19 mouse cellular contexts compared by ENCODE assay signal in the genomic region with DNA sequence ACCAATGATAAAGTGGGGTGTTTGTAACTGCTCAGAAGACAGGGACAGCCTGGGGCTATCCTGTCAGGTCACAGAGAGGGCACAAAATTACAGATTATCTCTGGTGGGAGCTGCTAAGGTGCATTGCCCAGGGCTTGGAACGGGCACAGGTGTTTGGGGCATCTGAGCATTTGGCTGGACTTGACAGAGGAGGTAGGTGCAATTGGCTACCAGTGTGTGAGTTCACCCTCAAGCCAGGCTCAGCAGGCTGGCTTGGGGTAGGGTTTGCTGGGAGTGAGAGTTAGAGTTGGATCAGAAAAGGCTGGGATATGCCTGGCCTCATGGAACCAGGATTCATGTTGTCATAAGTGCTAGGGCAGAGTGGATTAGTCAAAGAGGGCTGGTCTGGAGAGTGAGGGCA. TPM values are rescaled to one million over a fixed set of nuclear protein-coding genes. Genes with fewer than 3 reads are reported as not detected.
A peak's percentile ranks its signal among the peaks of the same experiment; 100 is the strongest.
DNase-seq lines count a peak whose midpoint lies in the region; ATAC-seq lines count a peak whose summit lies in the region.
"Had no signal": no experiment of that assay in that cellular context is flagged by ENCODE, and none has a peak within 500 bp of the region (broad histone marks: within the 10 kb centered on the region; RNA-seq: fewer than 3 reads in every experiment).

No protein-coding gene starts in this region.

- no peaks in the 10 kb centered on the region for H3K36me3 ChIP-seq in hindbrain, embryonic 12.5 days
- no peaks in the 10 kb centered on the region for H3K36me3 ChIP-seq in hindbrain, embryonic 11.5 days (ENCODE audit: control insufficient read depth, insufficient read depth, low read length)
- no peaks in the 10 kb centered on the region for H3K36me3 ChIP-seq in hindbrain, embryonic 15.5 days
- no peaks in the 10 kb centered on the region for H3K36me3 ChIP-seq in liver, embryonic 16.5 days (ENCODE audit: control insufficient read depth, insufficient read depth)
- H3K36me3 ChIP-seq: forebrain, embryonic 12.5 days; limb, embryonic 13.5 days; neural tube, embryonic 12.5 days had no signal

- H3K27ac ChIP-seq in hindbrain, embryonic 12.5 days: no peak overlapping the region
- H3K27ac ChIP-seq in hindbrain, embryonic 11.5 days (ENCODE audit: low read depth, low read length): no peak overlapping the region
- H3K27ac ChIP-seq in brown adipose tissue, adult 24 weeks (replicated peaks; ENCODE audit: low read depth, low read length): peak overlapping the region; percentile 67
- H3K27ac ChIP-seq in hindbrain, embryonic 15.5 days (replicated peaks): no peak overlapping the region
- H3K27ac ChIP-seq in liver, embryonic 16.5 days (ENCODE audit: low read length): peak overlapping the region; percentile 18; the same call in 1 of the 2 replicates
- H3K27ac ChIP-seq: limb, embryonic 13.5 days; neural tube, embryonic 12.5 days had no signal

- peaks cover 15% of the 10 kb centered on the region for H3K27me3 ChIP-seq in hindbrain, embryonic 12.5 days
- peaks cover 5% of the 10 kb centered on the region; the same call in 1 of the 2 replicates for H3K27me3 ChIP-seq in hindbrain, embryonic 11.5 days (ENCODE audit: control insufficient read depth, insufficient read depth, low read length)
- H3K27me3 ChIP-seq in hindbrain, embryonic 15.5 days: no peaks in the 10 kb centered on the region
- H3K27me3 ChIP-seq in liver, embryonic 16.5 days (ENCODE audit: control insufficient read depth, insufficient read depth, low read depth, low read length): peaks cover 20% of the 10 kb centered on the region

- 0 out of 2 replicates have a peak overlapping the region, but pooled peaks have one; percentile 98 for H3K4me2 ChIP-seq in hindbrain, embryonic 12.5 days (replicated peaks)
- no peak overlapping the region for H3K4me2 ChIP-seq in hindbrain, embryonic 11.5 days (replicated peaks; ENCODE audit: low read depth, low read length)
- H3K4me2 ChIP-seq in hindbrain, embryonic 15.5 days: peak overlapping the region; percentile 92
- no peak overlapping the region; the same call in 1 of the 2 replicates for H3K4me2 ChIP-seq in liver, embryonic 16.5 days (ENCODE audit: low read depth, low read length)

- ATAC-seq in hindbrain, embryonic 12.5 days (ENCODE audit: low FRiP score): no peak
- no peak for ATAC-seq in hindbrain, embryonic 11.5 days (ENCODE audit: low FRiP score)
- ATAC-seq in hindbrain, embryonic 15.5 days (ENCODE audit: low FRiP score, low read depth): no peak
- ATAC-seq in liver, embryonic 16.5 days (ENCODE audit: low read depth): no peak

- H3K9me3 ChIP-seq in hindbrain, embryonic 12.5 days (replicated peaks): no peaks in the 10 kb centered on the region
- no peaks in the 10 kb centered on the region for H3K9me3 ChIP-seq in hindbrain, embryonic 11.5 days (ENCODE audit: control insufficient read depth, low read length)
- H3K9me3 ChIP-seq in hindbrain, embryonic 15.5 days: no peaks in the 10 kb centered on the region
- H3K9me3 ChIP-seq in liver, embryonic 16.5 days (replicated peaks; ENCODE audit: control insufficient read depth, low read length): no peaks in the 10 kb centered on the region
- H3K9me3 ChIP-seq: forebrain, embryonic 12.5 days; limb, embryonic 13.5 days; neural tube, embryonic 12.5 days had no signal

- H3K4me1 ChIP-seq in hindbrain, embryonic 12.5 days: peaks cover 13% of the 10 kb centered on the region
- H3K4me1 ChIP-seq in hindbrain, embryonic 11.5 days (replicated peaks; ENCODE audit: control insufficient read depth, insufficient read depth, low read length): peaks cover 5% of the 10 kb centered on the region
- H3K4me1 ChIP-seq in brown adipose tissue, adult 24 weeks (ENCODE audit: control insufficient read depth, insufficient read depth, insufficient read length, low read length): no peaks in the 10 kb centered on the region; the same call in 1 of the 2 replicates
- peaks cover 26% of the 10 kb centered on the region for H3K4me1 ChIP-seq in hindbrain, embryonic 15.5 days (replicated peaks)
- H3K4me1 ChIP-seq in liver, embryonic 16.5 days (ENCODE audit: control insufficient read depth, low read depth, low read length): no peaks in the 10 kb centered on the region; the same call in none of the 2 replicates

- H3K9ac ChIP-seq in hindbrain, embryonic 12.5 days: no peak overlapping the region
- no peak overlapping the region for H3K9ac ChIP-seq in hindbrain, embryonic 11.5 days (ENCODE audit: low read depth, low read length)
- no peak overlapping the region for H3K9ac ChIP-seq in hindbrain, embryonic 15.5 days
- H3K9ac ChIP-seq in liver, embryonic 16.5 days (ENCODE audit: low read depth, low read length): no peak overlapping the region
- H3K9ac ChIP-seq: forebrain, embryonic 12.5 days; limb, embryonic 13.5 days; neural tube, embryonic 12.5 days had no signal

- DNase-seq in hindbrain, embryonic 11.5 days (ENCODE audit: low spot score): no peak
- no peak for DNase-seq in left cerebral cortex, adult 9 months (ENCODE audit: low spot score in 2 of 2)
- no peak for DNase-seq in cerebellum, adult 11 months
- no peak for DNase-seq in spleen, postnatal 4 days (ENCODE audit: low spot score in 2 of 2)
- DNase-seq: spleen, adult 18-20 months; thymus, adult 18-20 months; thymus, postnatal 4 days had no signal

- WGBS in hindbrain, embryonic 12.5 days: 60% methylated on average over 1 of the region's 1 CpGs
- 69% methylated on average over 1 of the region's 1 CpGs for WGBS in hindbrain, embryonic 11.5 days
- WGBS in hindbrain, embryonic 15.5 days: 68% methylated on average over 1 of the region's 1 CpGs
- WGBS in liver, embryonic 16.5 days (ENCODE audit: insufficient replicate concordance): 48% methylated on average over 1 of the region's 1 CpGs

- H3K4me3 ChIP-seq in hindbrain, embryonic 12.5 days: no peak overlapping the region
- no peak overlapping the region for H3K4me3 ChIP-seq in hindbrain, embryonic 11.5 days (ENCODE audit: low read depth, low read length)
- peak overlapping the region; percentile 74 for H3K4me3 ChIP-seq in brown adipose tissue, adult 24 weeks (ENCODE audit: insufficient read depth, low read depth, low read length)
- no peak overlapping the region for H3K4me3 ChIP-seq in hindbrain, embryonic 15.5 days
- no peak overlapping the region for H3K4me3 ChIP-seq in liver, embryonic 16.5 days (ENCODE audit: low read depth, low read length)
- H3K4me3 ChIP-seq: neural tube, embryonic 12.5 days had no signal

RNA-seq across cellular contexts. Expression of a gene that starts 1.9 kb away (rescaled TPM):
- polyA plus RNA-seq in hindbrain, embryonic 12.5 days (2016; fragmentation: Nextera tagmentation; extraction: Ambion mirVana): 2.7 and 3.0 TPM in 2 replicates
- polyA plus RNA-seq in hindbrain, embryonic 11.5 days (2014; fragmentation: Nextera tagmentation; extraction: Ambion mirVana): 0.71 and 1.4 TPM in 2 replicates
- 506 and 707 TPM in 2 replicates for polyA plus RNA-seq in brown adipose tissue, adult 24 weeks (2012; ENCODE audit: insufficient read depth, insufficient read length, missing spikeins)
- polyA plus RNA-seq in hindbrain, embryonic 15.5 days (2015; fragmentation: Nextera tagmentation; extraction: Ambion mirVana): 5.0 and 6.6 TPM in 2 replicates
- polyA plus RNA-seq in liver, embryonic 16.5 days (2015; fragmentation: Nextera tagmentation; extraction: Ambion mirVana): 2.4 and 2.7 TPM in 2 replicates
- polyA plus RNA-seq: C2C12; lung, embryonic 16.5 days had no signal

RNA-seq across cellular contexts. Expression of a gene that starts 22.5 kb away (rescaled TPM):
- 87.8 and 94.7 TPM in 2 replicates for polyA plus RNA-seq in hindbrain, embryonic 12.5 days (2016; fragmentation: Nextera tagmentation; extraction: Ambion mirVana)
- polyA plus RNA-seq in hindbrain, embryonic 11.5 days (2014; fragmentation: Nextera tagmentation; extraction: Ambion mirVana): 66.7 and 74.5 TPM in 2 replicates
- polyA plus RNA-seq in brown adipose tissue, adult 24 weeks (2012; ENCODE audit: insufficient read depth, insufficient read length, missing spikeins): 177 and 266 TPM in 2 replicates
- 85.9 and 88.6 TPM in 2 replicates for polyA plus RNA-seq in hindbrain, embryonic 15.5 days (2015; fragmentation: Nextera tagmentation; extraction: Ambion mirVana)
- polyA plus RNA-seq in liver, embryonic 16.5 days (2015; fragmentation: Nextera tagmentation; extraction: Ambion mirVana): 64.5 and 68.0 TPM in 2 replicates

RNA-seq across cellular contexts. Expression of a gene that starts 46.5 kb away (rescaled TPM):
- not detected in 2 replicates for polyA plus RNA-seq in hindbrain, embryonic 12.5 days (2016; fragmentation: Nextera tagmentation; extraction: Ambion mirVana)
- polyA plus RNA-seq in hindbrain, embryonic 11.5 days (2014; fragmentation: Nextera tagmentation; extraction: Ambion mirVana): not detected in 2 replicates
- polyA plus RNA-seq in brown adipose tissue, adult 24 weeks (2012; ENCODE audit: insufficient read depth, insufficient read length, missing spikeins): not detected in 2 replicates
- polyA plus RNA-seq in hindbrain, embryonic 15.5 days (2015; fragmentation: Nextera tagmentation; extraction: Ambion mirVana): not detected in 2 replicates
- 0.13 TPM in 1 of 2 replicates, not detected in the other for polyA plus RNA-seq in liver, embryonic 16.5 days (2015; fragmentation: Nextera tagmentation; extraction: Ambion mirVana)
- polyA plus RNA-seq: C2C12; cortical plate, adult 2 months; embryonic facial prominence, embryonic 11.5 days; forebrain, embryonic 12.5 days; limb, embryonic 13.5 days; lung, embryonic 16.5 days; neural tube, embryonic 12.5 days; stomach, embryonic 14.5 days had no signal

Comparison
In these comparisons a context has a peak if more than half of its experiments do, and no peak if none do; other contexts are left out.
1. H3K4me2 ChIP-seq: peak in hindbrain, embryonic 12.5 days (single experiment) and hindbrain, embryonic 15.5 days (single experiment); none in hindbrain, embryonic 11.5 days (single experiment) and liver, embryonic 16.5 days (single experiment).
2. H3K27ac ChIP-seq: peak in brown adipose tissue, adult 24 weeks (single experiment) and liver, embryonic 16.5 days (single experiment); none in hindbrain, embryonic 12.5 days (single experiment), hindbrain, embryonic 11.5 days (single experiment) and hindbrain, embryonic 15.5 days (single experiment).
3. RNA of a gene that starts 1.9 kb away (polyA plus RNA-seq): 506 to 707 TPM in brown adipose tissue, adult 24 weeks; 5.0 to 6.6 TPM in hindbrain, embryonic 15.5 days, 2.7 to 3.0 TPM in hindbrain, embryonic 12.5 days, 2.4 to 2.7 TPM in liver, embryonic 16.5 days and 0.71 to 1.4 TPM in hindbrain, embryonic 11.5 days; every median in the first group is over 10 times any median in the second.